ENCODE assay signal across 8 mouse cellular contexts in the genomic region with DNA sequence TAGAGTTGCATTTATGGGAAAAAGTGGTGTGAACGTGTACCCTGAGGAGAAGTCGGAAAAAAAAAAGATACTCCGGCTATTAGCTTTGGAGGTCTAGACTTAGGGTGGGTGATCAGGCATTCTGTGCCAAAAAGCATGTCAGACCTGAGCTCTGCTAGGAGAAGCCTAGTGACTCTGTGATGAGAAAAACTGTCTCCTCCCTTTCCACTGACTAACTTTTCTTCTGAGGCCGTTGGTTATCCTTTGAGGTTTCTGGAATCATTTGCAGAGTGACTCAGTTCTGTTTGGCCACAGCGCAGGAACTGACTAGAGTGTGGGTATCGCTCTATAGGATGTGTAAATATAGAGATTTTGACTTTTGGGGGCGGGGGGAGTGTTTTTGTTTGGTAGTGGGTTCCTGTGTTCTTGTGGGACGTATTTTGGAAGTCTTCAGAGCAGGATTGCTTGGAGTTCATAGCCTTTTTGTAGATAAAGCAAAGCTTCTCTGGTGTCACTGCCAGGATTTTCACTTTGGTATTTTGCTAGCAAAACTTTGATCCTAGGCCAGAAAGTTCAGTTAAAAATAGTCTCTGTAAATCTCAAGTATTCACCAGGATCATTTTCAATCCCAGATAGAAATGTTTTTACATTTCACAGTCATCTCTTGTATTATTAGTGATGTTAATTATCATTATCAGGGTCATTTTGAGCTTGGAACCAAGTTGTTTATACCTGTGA. TPM values are rescaled to one million over a fixed set of nuclear protein-coding genes. Genes with fewer than 3 reads are reported as not detected.
DNase-seq lines count a peak whose midpoint lies in the region; ATAC-seq and TF ChIP-seq lines count a peak whose summit lies in the region.

No protein-coding gene starts in this region.

- H3K4me1 ChIP-seq in erythroblast, embryonic 14.5 days (ENCODE audit: control insufficient read depth) = peaks cover 60% of the 10 kb centered on the region
- no peaks in the 10 kb centered on the region for H3K4me1 ChIP-seq in ES-Bruce4 (ENCODE audit: control insufficient read depth, insufficient read depth, low read length)
- H3K4me1 ChIP-seq in embryonic facial prominence, embryonic 15.5 days = peaks cover 27% of the 10 kb centered on the region
- peaks cover 9% of the 10 kb centered on the region; the same call in 1 of the 2 replicates for H3K4me1 ChIP-seq in hindbrain, postnatal 0 days (ENCODE audit: insufficient read depth, low read length)
- H3K4me1 ChIP-seq in midbrain, embryonic 16.5 days (ENCODE audit: control insufficient read depth, insufficient read depth, low read length) = peaks cover 28% of the 10 kb centered on the region

- H3K27ac ChIP-seq in ES-Bruce4 (ENCODE audit: insufficient read depth, low read length) = no peak overlapping the region
- H3K27ac ChIP-seq in embryonic facial prominence, embryonic 15.5 days (replicated peaks) = peak overlapping the region; percentile 97
- H3K27ac ChIP-seq in hindbrain, postnatal 0 days = peak overlapping the region; percentile 89; the same call in 1 of the 2 replicates
- no peak overlapping the region; the same call in 1 of the 2 replicates for H3K27ac ChIP-seq in midbrain, embryonic 16.5 days (ENCODE audit: low read length)

- TF ChIP-seq EP300 in ES-Bruce4 (IDR thresholded peaks at IDR 0.05; ENCODE audit: insufficient read depth, low read depth, low read length) = no peak

- 11% methylated on average over 8 of the region's 8 CpGs for WGBS in embryonic facial prominence, embryonic 15.5 days
- 11% methylated on average over 8 of the region's 8 CpGs for WGBS in hindbrain, postnatal 0 days
- 21% methylated on average over 8 of the region's 8 CpGs for WGBS in midbrain, embryonic 16.5 days

- H3K4me3 ChIP-seq in erythroblast, embryonic 14.5 days (replicated peaks) = peak overlapping the region; percentile 85
- peak overlapping the region; percentile 96 for H3K4me3 ChIP-seq in ES-Bruce4 (ENCODE audit: low read depth, low read length)
- peak overlapping the region; percentile 91 for H3K4me3 ChIP-seq in embryonic facial prominence, embryonic 15.5 days (replicated peaks)
- peak overlapping the region; percentile 97 for H3K4me3 ChIP-seq in hindbrain, postnatal 0 days (ENCODE audit: low read length)
- peak overlapping the region; percentile 91 for H3K4me3 ChIP-seq in midbrain, embryonic 16.5 days (ENCODE audit: low read depth, low read length)

- DNase-seq in hindbrain, postnatal 0 days (ENCODE audit: low spot score) = no peak
- DNase-seq in B cell, adult 2 months = no peak

- H3K9me3 ChIP-seq in erythroblast, embryonic 14.5 days (ENCODE audit: control insufficient read depth, low read length) = no peaks in the 10 kb centered on the region
- H3K9me3 ChIP-seq in ES-Bruce4 (replicated peaks; ENCODE audit: control insufficient read depth, insufficient read depth, low read length, poor library complexity, severe bottlenecking) = no peaks in the 10 kb centered on the region
- no peaks in the 10 kb centered on the region for H3K9me3 ChIP-seq in embryonic facial prominence, embryonic 15.5 days (replicated peaks)
- H3K9me3 ChIP-seq in hindbrain, postnatal 0 days (ENCODE audit: low read length) = no peaks in the 10 kb centered on the region
- no peaks in the 10 kb centered on the region for H3K9me3 ChIP-seq in midbrain, embryonic 16.5 days (replicated peaks; ENCODE audit: control insufficient read depth, low read length, poor library complexity, severe bottlenecking)

- TF ChIP-seq CTCF in ES-Bruce4 (IDR thresholded peaks at IDR 0.05; ENCODE audit: low read depth, low read length) = no peak
- no peak for TF ChIP-seq CTCF in hindbrain, postnatal 0 days (IDR thresholded peaks at IDR 0.05; ENCODE audit: low read depth)

- no peak for TF ChIP-seq POLR2A in ES-Bruce4 (IDR thresholded peaks at IDR 0.05; ENCODE audit: insufficient read depth, low read length)

- H3K36me3 ChIP-seq in erythroblast, embryonic 14.5 days (ENCODE audit: control insufficient read depth) = no peaks in the 10 kb centered on the region; the same call in 1 of the 2 replicates
- no peaks in the 10 kb centered on the region for H3K36me3 ChIP-seq in ES-Bruce4 (ENCODE audit: control insufficient read depth, insufficient read depth, low read length, poor library complexity, severe bottlenecking)
- H3K36me3 ChIP-seq in embryonic facial prominence, embryonic 15.5 days = no peaks in the 10 kb centered on the region
- H3K36me3 ChIP-seq in hindbrain, postnatal 0 days (ENCODE audit: insufficient read depth, low read length) = no peaks in the 10 kb centered on the region
- no peaks in the 10 kb centered on the region for H3K36me3 ChIP-seq in midbrain, embryonic 16.5 days (ENCODE audit: control insufficient read depth, insufficient read depth, low read length)

- peak overlapping the region; percentile 68 for H3K4me2 ChIP-seq in embryonic facial prominence, embryonic 15.5 days (replicated peaks)
- peak overlapping the region; percentile 95 for H3K4me2 ChIP-seq in hindbrain, postnatal 0 days (ENCODE audit: low read depth, low read length)
- H3K4me2 ChIP-seq in midbrain, embryonic 16.5 days (ENCODE audit: low read length) = peak overlapping the region; percentile 91

- no peak for ATAC-seq in erythroblast, adult 5-6 weeks (replicated peaks; ENCODE audit: low FRiP score, poor library complexity, severe bottlenecking)
- ATAC-seq in embryonic facial prominence, embryonic 15.5 days (ENCODE audit: insufficient number of reproducible peaks, low FRiP score, low TSS enrichment, low read depth) = no peak
- ATAC-seq in hindbrain, postnatal 0 days = no peak
- ATAC-seq in midbrain, embryonic 16.5 days = no peak
- ATAC-seq in inflammation-experienced regulatory T-cells, adult 6 months = no peak

- peak overlapping the region; percentile 97 for H3K9ac ChIP-seq in ES-Bruce4 (ENCODE audit: low read depth, poor library complexity, severe bottlenecking)
- peak overlapping the region; percentile 85 for H3K9ac ChIP-seq in embryonic facial prominence, embryonic 15.5 days
- H3K9ac ChIP-seq in hindbrain, postnatal 0 days (replicated peaks; ENCODE audit: low read length) = peak overlapping the region; percentile 82
- peak overlapping the region; percentile 95 for H3K9ac ChIP-seq in midbrain, embryonic 16.5 days (ENCODE audit: low read depth, low read length)

- no peaks in the 10 kb centered on the region for H3K27me3 ChIP-seq in erythroblast, embryonic 14.5 days (ENCODE audit: control insufficient read depth)
- H3K27me3 ChIP-seq in ES-Bruce4 (ENCODE audit: control insufficient read depth, insufficient read depth, low read length, poor library complexity, severe bottlenecking) = no peaks in the 10 kb centered on the region
- no peaks in the 10 kb centered on the region for H3K27me3 ChIP-seq in embryonic facial prominence, embryonic 15.5 days
- H3K27me3 ChIP-seq in hindbrain, postnatal 0 days (ENCODE audit: insufficient read depth, low read length) = no peaks in the 10 kb centered on the region
- no peaks in the 10 kb centered on the region for H3K27me3 ChIP-seq in midbrain, embryonic 16.5 days (ENCODE audit: control insufficient read depth, insufficient read depth, low read depth, low read length)

RNA-seq across cellular contexts. Expression of gene Rock2, which starts 1.5 kb away (rescaled TPM):
- 0.10 and 0.12 TPM in 2 replicates for polyA plus RNA-seq in erythroblast, embryonic 14.5 days (2012)
- 15.5 and 21.9 TPM in 2 replicates for total RNA-seq in erythroblast, adult 5-6 weeks (2015; ENCODE audit: low replicate concordance)
- 21.3 and 24.2 TPM in 2 replicates for total RNA-seq in erythroblast, adult 5-6 weeks (2017; ENCODE audit: low replicate concordance)
- polyA plus RNA-seq in ES-Bruce4 (2011; ENCODE audit: insufficient read depth, insufficient read length, low read depth, missing spikeins) = 85.3 and 95.1 TPM in 2 replicates
- 17.7 and 17.9 TPM in 2 replicates for polyA plus RNA-seq in embryonic facial prominence, embryonic 15.5 days (2015; fragmentation: Nextera tagmentation; extraction: Ambion mirVana)
- 20.4 and 20.9 TPM in 2 replicates for total RNA-seq in hindbrain, postnatal 0 days (2014; rRNA removed)
- 12.2 and 12.7 TPM in 2 replicates for polyA plus RNA-seq in hindbrain, postnatal 0 days (2015; fragmentation: Nextera tagmentation; extraction: Ambion mirVana)
- polyA plus RNA-seq in midbrain, embryonic 16.5 days (2015; fragmentation: Nextera tagmentation; extraction: Ambion mirVana) = 12.5 and 14.5 TPM in 2 replicates
- polyA plus RNA-seq in inflammation-experienced regulatory T-cells, adult 6 months (2017; shearing (Covaris generic)) = 10 to 100 TPM; 12.8 to 16.2 (median 15.6) TPM

Comparison
In these comparisons a context has a peak if more than half of its experiments do, and no peak if none do; other contexts are left out.
1. H3K27ac ChIP-seq: peak in embryonic facial prominence, embryonic 15.5 days (single experiment) and hindbrain, postnatal 0 days (single experiment); none in ES-Bruce4 (single experiment) and midbrain, embryonic 16.5 days (single experiment).
2. RNA of gene Rock2, which starts 1.5 kb away (polyA plus RNA-seq): 85.3 to 95.1 TPM in ES-Bruce4, 17.7 to 17.9 TPM in embryonic facial prominence, embryonic 15.5 days, 12.8 to 16.2 TPM in inflammation-experienced regulatory T-cells, adult 6 months, 12.2 to 12.7 TPM in hindbrain, postnatal 0 days and 12.5 to 14.5 TPM in midbrain, embryonic 16.5 days; 0.10 to 0.12 TPM in erythroblast, embryonic 14.5 days; every median in the first group is over 10 times any median in the second.
3. Peak in every context shown above with its lines, with median percentiles within 50 percentile points of each other: H3K4me3 ChIP-seq, H3K9ac ChIP-seq and H3K4me2 ChIP-seq.